7 mouse cellular contexts compared by ENCODE assay signal in the genomic region with DNA sequence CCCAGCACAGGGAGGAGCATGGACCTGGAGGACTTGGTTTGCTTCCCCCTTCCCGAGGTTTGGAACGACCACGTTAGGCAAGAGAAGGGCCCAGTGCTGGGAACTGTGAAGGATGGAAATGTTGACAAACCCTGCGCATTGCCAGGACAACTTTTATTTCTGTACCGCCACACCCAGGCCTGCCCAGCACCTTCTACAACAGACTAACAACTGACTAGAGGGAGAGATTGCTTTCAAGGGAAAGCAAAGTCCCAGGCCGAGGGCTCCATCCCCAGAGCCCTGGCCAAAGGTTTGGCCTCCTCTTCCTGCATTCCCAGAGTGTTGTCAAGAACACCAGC. TPM values are rescaled to one million over a fixed set of nuclear protein-coding genes. Genes with fewer than 3 reads are reported as not detected.
DNase-seq lines count a peak whose midpoint lies in the region; ATAC-seq and TF ChIP-seq lines count a peak whose summit lies in the region.

No protein-coding gene starts in this region.

- H3K4me1 ChIP-seq in embryonic facial prominence, embryonic 15.5 days = peaks cover 44% of the 10 kb centered on the region
- peaks cover 31% of the 10 kb centered on the region for H3K4me1 ChIP-seq in limb, embryonic 12.5 days (replicated peaks)
- H3K4me1 ChIP-seq in neural tube, embryonic 15.5 days = peaks cover 36% of the 10 kb centered on the region

- peaks cover 13% of the 10 kb centered on the region for H3K36me3 ChIP-seq in embryonic facial prominence, embryonic 15.5 days
- peaks cover 22% of the 10 kb centered on the region for H3K36me3 ChIP-seq in limb, embryonic 12.5 days
- peaks cover 18% of the 10 kb centered on the region for H3K36me3 ChIP-seq in neural tube, embryonic 15.5 days

- H3K27ac ChIP-seq in left cerebral cortex, adult 2 months = peak overlapping the region; percentile 73
- peak overlapping the region; percentile 88 for H3K27ac ChIP-seq in embryonic facial prominence, embryonic 15.5 days (replicated peaks)
- H3K27ac ChIP-seq in limb, embryonic 12.5 days = peak overlapping the region; percentile 77
- peak overlapping the region; percentile 94 for H3K27ac ChIP-seq in neural tube, embryonic 15.5 days (replicated peaks)

- no peak overlapping the region for H3K4me3 ChIP-seq in left cerebral cortex, adult 2 months
- no peak overlapping the region for H3K4me3 ChIP-seq in embryonic facial prominence, embryonic 15.5 days (replicated peaks)
- no peak overlapping the region for H3K4me3 ChIP-seq in limb, embryonic 12.5 days (replicated peaks)
- no peak overlapping the region for H3K4me3 ChIP-seq in neural tube, embryonic 15.5 days (replicated peaks)

- intact Hi-C loops in left cerebral cortex, adult 2 months (cut with DNase I) = no loop called here
- intact Hi-C loops in left cerebral cortex, postnatal 14 days (cut with DNase I) = no loop called here

- H3K4me2 ChIP-seq in embryonic facial prominence, embryonic 15.5 days (replicated peaks) = no peak overlapping the region
- H3K4me2 ChIP-seq in limb, embryonic 12.5 days = no peak overlapping the region
- H3K4me2 ChIP-seq in neural tube, embryonic 15.5 days = no peak overlapping the region

- no peaks in the 10 kb centered on the region for H3K27me3 ChIP-seq in embryonic facial prominence, embryonic 15.5 days
- H3K27me3 ChIP-seq in limb, embryonic 12.5 days = no peaks in the 10 kb centered on the region
- no peaks in the 10 kb centered on the region for H3K27me3 ChIP-seq in neural tube, embryonic 15.5 days (replicated peaks)

- no peak for TF ChIP-seq CTCF in left cerebral cortex, adult 2 months (IDR thresholded peaks at IDR 0.05)

- 39% methylated on average over 6 of the region's 6 CpGs for WGBS in embryonic facial prominence, embryonic 15.5 days
- 56% methylated on average over 6 of the region's 6 CpGs for WGBS in limb, embryonic 12.5 days
- WGBS in neural tube, embryonic 15.5 days = 61% methylated on average over 6 of the region's 6 CpGs

- ATAC-seq in embryonic facial prominence, embryonic 15.5 days (ENCODE audit: insufficient number of reproducible peaks, low FRiP score, low TSS enrichment, low read depth) = no peak
- no peak for ATAC-seq in limb, embryonic 12.5 days (ENCODE audit: insufficient number of reproducible peaks, insufficient read depth, low FRiP score, low TSS enrichment, low read depth)
- ATAC-seq in neural tube, embryonic 15.5 days (ENCODE audit: low FRiP score) = no peak

- DNase-seq in left cerebral cortex, adult 2 months (ENCODE audit: extremely low spot score in 1 of 2, low spot score in 2 of 2) = no peak
- no peak for DNase-seq in left cerebral cortex, postnatal 14 days (ENCODE audit: low spot score in 2 of 2)
- no peak for DNase-seq in ovary, postnatal 36 days (ENCODE audit: low spot score)
- no peak for DNase-seq in layer of hippocampus, adult 9-11 months

- H3K9ac ChIP-seq in embryonic facial prominence, embryonic 15.5 days = no peak overlapping the region
- no peak overlapping the region for H3K9ac ChIP-seq in limb, embryonic 12.5 days (replicated peaks)
- no peak overlapping the region for H3K9ac ChIP-seq in neural tube, embryonic 15.5 days (replicated peaks)

- H3K9me3 ChIP-seq in embryonic facial prominence, embryonic 15.5 days (replicated peaks) = no peaks in the 10 kb centered on the region
- H3K9me3 ChIP-seq in limb, embryonic 12.5 days = no peaks in the 10 kb centered on the region
- no peaks in the 10 kb centered on the region for H3K9me3 ChIP-seq in neural tube, embryonic 15.5 days (replicated peaks)

RNA-seq across cellular contexts. Expression of gene Hexim2, which starts 8.5 kb away (rescaled TPM):
- total RNA-seq in left cerebral cortex, adult 2 months (2021) = 10 to 100 TPM; 14.0 to 14.1 TPM
- 10 to 100 TPM; 15.4 TPM for total RNA-seq in left cerebral cortex, postnatal 14 days (2021)
- polyA plus RNA-seq in embryonic facial prominence, embryonic 15.5 days (2015; fragmentation: Nextera tagmentation; extraction: Ambion mirVana) = 14.0 and 14.1 TPM in 2 replicates
- 12.8 and 13.2 TPM in 2 replicates for polyA plus RNA-seq in limb, embryonic 12.5 days (2016; fragmentation: Nextera tagmentation; extraction: Ambion mirVana)
- polyA plus RNA-seq in neural tube, embryonic 15.5 days (2015; fragmentation: Nextera tagmentation; extraction: Ambion mirVana) = 28.4 and 29.0 TPM in 2 replicates

RNA-seq across cellular contexts. Expression of gene Hexim1, which starts 24.7 kb away (rescaled TPM):
- 10 to 100 TPM; 49.6 to 50.0 TPM for total RNA-seq in left cerebral cortex, adult 2 months (2021)
- total RNA-seq in left cerebral cortex, postnatal 14 days (2021) = 10 to 100 TPM; 43.7 to 45.4 TPM
- 5.9 and 6.1 TPM in 2 replicates for polyA plus RNA-seq in embryonic facial prominence, embryonic 15.5 days (2015; fragmentation: Nextera tagmentation; extraction: Ambion mirVana)
- 3.9 and 4.0 TPM in 2 replicates for polyA plus RNA-seq in limb, embryonic 12.5 days (2016; fragmentation: Nextera tagmentation; extraction: Ambion mirVana)
- polyA plus RNA-seq in neural tube, embryonic 15.5 days (2015; fragmentation: Nextera tagmentation; extraction: Ambion mirVana) = 4.3 and 4.5 TPM in 2 replicates

RNA-seq across cellular contexts. Expression of gene Fmnl1, which starts 30.2 kb away (rescaled TPM):
- total RNA-seq in left cerebral cortex, adult 2 months (2021) = 100 to 1,000 TPM; 186 to 209 TPM
- 100 to 1,000 TPM; 132 to 143 TPM for total RNA-seq in left cerebral cortex, postnatal 14 days (2021)
- polyA plus RNA-seq in embryonic facial prominence, embryonic 15.5 days (2015; fragmentation: Nextera tagmentation; extraction: Ambion mirVana) = 2.7 TPM in 2 replicates
- polyA plus RNA-seq in limb, embryonic 12.5 days (2016; fragmentation: Nextera tagmentation; extraction: Ambion mirVana) = 0.78 and 1.4 TPM in 2 replicates
- 8.6 and 10.8 TPM in 2 replicates for polyA plus RNA-seq in neural tube, embryonic 15.5 days (2015; fragmentation: Nextera tagmentation; extraction: Ambion mirVana)

RNA-seq across cellular contexts. Expression of gene Acbd4, which starts 39.2 kb away (rescaled TPM):
- 10 to 100 TPM; 72.3 to 88.2 TPM for total RNA-seq in left cerebral cortex, adult 2 months (2021)
- 10 to 100 TPM; 71.3 to 71.5 TPM for total RNA-seq in left cerebral cortex, postnatal 14 days (2021)
- polyA plus RNA-seq in embryonic facial prominence, embryonic 15.5 days (2015; fragmentation: Nextera tagmentation; extraction: Ambion mirVana) = 23.4 and 27.9 TPM in 2 replicates
- 8.1 and 11.9 TPM in 2 replicates for polyA plus RNA-seq in limb, embryonic 12.5 days (2016; fragmentation: Nextera tagmentation; extraction: Ambion mirVana)
- polyA plus RNA-seq in neural tube, embryonic 15.5 days (2015; fragmentation: Nextera tagmentation; extraction: Ambion mirVana) = 9.3 and 10.4 TPM in 2 replicates

RNA-seq across cellular contexts. Expression of gene Plcd3, which starts 39.3 kb away (rescaled TPM):
- total RNA-seq in left cerebral cortex, adult 2 months (2021) = 10 to 100 TPM; 16.5 to 19.0 TPM
- 10 to 100 TPM; 14.1 to 14.7 TPM for total RNA-seq in left cerebral cortex, postnatal 14 days (2021)
- polyA plus RNA-seq in embryonic facial prominence, embryonic 15.5 days (2015; fragmentation: Nextera tagmentation; extraction: Ambion mirVana) = 7.6 and 9.0 TPM in 2 replicates
- 2.9 and 3.6 TPM in 2 replicates for polyA plus RNA-seq in limb, embryonic 12.5 days (2016; fragmentation: Nextera tagmentation; extraction: Ambion mirVana)
- polyA plus RNA-seq in neural tube, embryonic 15.5 days (2015; fragmentation: Nextera tagmentation; extraction: Ambion mirVana) = 3.2 and 3.4 TPM in 2 replicates
